Mouse (Mus musculus): Measurements from ENCODE around the gene Olfr721-ps1.

The Olfr721-ps1 gene

DNA sequence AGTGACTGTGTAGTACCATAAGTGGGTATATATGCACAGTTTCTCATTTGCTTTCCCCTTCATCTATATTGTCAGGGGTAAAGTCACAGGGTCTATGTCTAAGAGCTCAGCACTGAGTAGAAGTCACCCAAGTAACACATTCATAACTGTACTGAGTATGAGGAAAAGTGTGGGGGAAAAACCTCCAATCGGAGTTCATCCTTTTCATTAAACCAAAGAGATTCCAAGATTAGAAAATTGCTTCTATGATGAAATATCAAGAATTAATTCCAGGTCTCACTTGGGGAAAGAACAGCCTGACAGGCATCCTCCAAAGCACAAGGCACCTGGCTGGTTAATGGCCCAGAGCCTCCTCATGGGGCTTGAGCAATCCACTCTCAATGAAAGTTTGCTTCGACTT, at the start of gene Olfr721-ps1:
Gene Olfr721-ps1, plus strand, starts transcription at position 301 of the 400 bp plus-strand sequence.
- DNase-seq (ENCODE audit: low read depth, low spot score): no peak

DNA sequence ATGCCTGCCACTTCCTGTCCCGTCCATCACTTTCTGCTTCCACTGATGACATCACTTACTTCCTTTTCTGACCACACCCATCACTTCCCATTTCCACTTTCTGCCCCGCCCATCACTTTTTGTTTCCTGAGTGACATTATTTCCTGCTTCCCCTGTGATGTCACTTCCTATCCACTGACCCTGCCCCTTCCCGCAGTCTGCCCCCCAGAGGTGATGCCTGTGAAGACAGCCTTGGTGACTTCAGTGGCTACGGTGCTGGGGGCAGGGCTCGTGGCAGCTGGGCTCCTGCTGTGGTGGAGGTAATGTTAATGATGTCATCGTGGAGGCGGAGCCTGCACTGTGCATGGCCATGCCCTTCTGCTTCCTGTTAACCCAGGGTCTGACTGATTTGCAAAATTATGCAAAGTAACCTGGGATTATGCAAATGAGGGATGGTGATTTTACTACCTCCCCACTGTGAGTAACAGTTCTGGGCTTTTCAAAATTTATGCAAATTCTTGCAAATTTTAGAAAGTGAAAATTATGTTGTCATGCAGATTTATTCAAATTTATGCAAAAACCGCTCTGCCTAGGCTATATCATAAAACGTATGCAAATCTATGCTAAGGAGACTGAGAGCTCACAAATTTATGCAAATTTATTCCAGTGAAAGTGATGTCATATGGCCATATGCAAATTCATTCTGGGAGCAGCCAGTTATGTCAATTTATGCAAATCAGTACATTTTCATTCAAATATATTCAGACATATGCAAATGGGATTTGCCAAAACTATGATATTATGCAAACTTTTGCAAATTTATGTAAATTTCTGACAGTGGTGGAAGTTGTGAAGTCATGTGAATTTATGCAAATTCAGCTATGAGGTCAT, 49.1 kb upstream of the Olfr721-ps1 start:
- peak; percentile 5 for DNase-seq (ENCODE audit: low read depth, low spot score)

DNA sequence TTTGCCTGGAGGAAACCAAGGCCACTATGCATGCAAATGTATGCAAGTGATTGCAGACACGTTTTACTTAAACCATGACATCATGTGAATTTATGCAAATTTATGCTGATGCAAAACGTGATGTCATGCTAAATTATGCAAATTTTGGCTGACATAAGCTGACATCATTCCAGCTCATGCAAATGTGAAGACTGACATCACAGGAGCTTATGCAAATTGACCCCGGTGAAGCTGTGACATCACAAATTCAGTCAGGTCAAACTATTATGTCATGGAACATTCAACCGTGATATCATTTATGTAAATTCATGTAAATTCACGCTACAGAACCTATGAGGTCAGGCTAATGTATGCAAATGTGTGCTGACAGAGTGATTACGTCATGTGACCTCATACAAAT, 48.5 kb upstream of the Olfr721-ps1 start:
- peak; percentile 15 for DNase-seq (ENCODE audit: low read depth, low spot score)

DNA sequence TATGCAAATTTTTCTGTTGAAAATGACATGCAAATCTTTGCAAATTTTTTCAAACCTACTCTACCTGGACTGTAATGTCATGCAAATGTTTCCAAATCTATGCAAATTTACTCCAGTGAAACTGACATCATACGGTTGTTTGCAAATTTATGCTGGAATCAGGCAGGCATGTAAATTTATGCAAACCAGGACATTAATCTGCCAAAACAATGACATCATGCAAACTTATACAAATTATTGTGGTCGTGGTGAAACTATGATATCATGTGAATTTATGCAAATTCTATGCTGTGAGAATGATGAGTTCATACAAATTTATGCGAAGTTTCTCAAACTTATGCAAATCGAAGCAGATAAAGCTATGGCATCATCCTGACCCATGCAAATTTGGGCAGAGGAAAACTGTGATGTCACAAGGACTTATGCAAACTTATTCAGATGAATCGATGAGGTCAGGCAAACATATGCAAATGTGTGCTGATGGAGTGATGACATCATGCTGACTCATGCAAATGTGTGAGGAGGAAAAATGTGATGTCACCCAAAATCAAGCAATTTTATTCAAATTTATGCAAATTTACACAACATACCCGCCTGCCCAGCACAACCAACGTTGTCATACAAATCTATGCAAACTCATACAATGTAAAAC, 47.9 kb upstream of the Olfr721-ps1 start:
- no peak for DNase-seq (ENCODE audit: low read depth, low spot score)

DNA sequence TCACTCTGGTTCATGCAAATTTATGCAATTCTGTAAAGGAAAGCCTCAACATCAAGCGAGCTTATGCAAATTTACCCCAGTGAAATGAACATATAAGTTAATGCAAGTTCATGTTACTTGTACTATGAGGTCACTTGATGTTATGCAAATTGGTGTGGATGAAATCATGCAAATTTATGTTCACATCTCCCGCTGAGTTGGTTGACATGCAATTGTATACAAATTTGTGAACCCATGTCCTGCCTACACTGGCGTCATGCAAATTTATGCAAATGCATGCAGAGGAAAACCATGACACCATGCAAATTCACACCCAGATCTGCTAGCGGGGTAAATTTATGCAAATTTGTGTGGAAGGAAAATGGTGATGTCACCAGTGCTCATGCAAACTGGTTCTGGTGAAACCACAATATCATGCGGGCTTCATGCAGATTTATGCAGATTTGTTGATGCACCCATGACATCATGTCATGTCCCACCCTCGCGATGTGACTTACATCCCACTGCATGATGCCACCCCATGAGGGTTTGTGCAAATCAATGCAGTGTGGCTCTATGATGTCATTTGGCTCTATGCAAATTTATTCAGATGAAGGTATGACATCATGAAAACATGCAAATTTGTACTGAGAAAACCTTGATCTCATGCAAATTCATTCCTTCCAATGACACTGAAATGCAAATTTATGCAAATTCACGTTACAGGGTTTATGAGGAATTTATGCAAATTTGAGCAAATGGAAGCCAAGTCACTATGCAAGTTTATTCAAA, 47.2 kb upstream of the Olfr721-ps1 start:
- DNase-seq (ENCODE audit: low read depth, low spot score): no peak

DNA sequence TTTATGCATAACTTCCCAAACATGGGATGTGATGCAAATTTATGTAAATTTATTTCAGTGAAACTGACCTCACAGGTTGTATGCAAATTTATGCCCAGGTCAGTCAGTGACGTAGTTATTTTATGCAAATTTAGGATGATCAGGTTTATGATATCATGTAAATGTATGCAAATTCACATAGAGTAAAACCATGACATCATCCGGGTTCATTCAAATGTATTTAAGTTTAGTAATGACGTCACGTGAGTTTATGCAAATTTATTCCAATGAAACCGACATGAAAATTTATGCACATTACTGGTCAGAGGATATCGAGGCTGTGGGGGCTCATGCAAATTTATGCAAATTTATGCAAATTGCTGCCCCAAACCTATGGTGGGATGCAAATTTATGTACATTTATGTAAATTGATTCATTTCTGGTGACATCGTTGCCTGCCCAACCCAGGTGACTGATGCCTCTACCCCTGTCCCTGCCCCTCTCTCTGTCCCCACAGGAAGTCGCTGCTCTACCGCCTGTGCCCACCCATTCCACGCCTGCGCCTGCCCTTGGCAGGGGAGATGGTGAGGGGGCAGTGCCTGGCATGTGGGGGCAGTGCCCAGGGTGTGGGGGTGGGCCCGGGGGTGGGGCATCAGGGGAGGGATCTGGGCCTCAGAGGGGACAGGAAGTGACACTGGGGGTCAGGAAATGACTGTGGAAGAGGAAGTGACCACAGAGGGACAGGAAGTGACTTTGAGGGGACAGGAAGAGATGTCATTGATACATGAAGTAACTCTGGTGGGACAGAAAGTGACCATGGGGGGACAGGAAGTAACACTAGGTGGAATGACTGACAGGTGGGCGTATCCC, 46.4 kb upstream of the Olfr721-ps1 start:
- no peak for DNase-seq (ENCODE audit: low read depth, low spot score)

DNA sequence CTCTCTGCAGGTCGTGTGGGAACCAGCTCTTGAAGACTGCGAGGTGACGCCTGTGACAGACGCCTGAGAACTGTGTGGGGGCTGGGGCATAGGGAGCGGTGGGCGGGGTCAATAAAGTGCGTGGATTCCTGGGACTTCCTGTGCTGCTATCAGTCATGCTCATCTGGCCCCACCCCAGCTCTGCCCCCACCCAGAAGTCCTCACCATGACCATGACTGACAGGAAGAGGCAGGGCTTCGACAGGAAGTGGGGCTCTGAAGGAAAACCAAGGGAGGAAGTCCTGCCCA, 45.8 kb upstream of the Olfr721-ps1 start:
- DNase-seq (ENCODE audit: low read depth, low spot score): no peak

DNA sequence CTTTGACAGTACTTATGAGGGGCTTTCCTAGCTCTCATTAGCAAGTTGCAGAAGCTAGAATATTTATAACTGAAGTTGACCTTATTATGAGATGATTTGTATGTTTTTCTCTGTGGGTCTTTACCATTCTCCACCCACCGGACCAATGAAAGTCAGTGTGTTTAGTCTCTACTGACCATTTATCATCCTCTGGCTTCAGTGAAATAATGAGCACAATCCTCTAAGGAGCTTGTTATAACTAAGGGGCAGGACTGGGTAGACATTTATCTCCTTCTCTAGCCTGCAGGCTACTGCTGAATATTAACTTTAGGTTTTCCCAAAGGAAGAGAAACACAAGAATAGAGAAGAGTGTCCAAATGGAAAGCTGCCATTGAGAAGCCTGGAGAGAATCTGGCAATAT, 5.6 kb upstream of the Olfr721-ps1 start:
- no peak for DNase-seq (ENCODE audit: low read depth, low spot score)

DNA sequence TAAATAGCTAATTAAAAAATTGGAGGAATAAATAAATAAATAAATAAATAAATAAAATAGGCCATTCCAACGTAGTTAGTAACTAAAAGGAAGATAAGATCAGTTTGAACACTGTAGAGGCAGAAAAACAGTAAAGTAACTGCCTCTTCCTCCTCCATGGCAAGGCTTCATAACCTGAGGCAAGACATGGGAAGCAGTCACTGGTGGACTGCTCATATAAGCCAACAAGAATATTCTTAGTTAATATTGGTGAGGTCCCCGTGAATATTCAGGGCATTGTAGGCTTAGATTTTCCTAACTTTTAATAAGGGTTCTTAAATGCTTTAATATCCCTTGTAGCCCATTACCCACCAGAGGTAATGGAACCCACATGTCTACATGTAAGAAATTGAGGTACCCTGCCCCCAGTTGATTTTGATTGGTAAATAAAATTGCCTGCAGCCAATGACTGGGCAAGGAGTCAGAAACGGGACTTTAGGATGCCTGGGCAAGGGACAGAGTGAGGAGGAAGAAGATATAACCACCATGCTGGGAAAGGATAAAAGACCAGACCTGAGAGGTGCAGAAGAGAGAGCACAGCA, 35.1 kb downstream of the Olfr721-ps1 start:
- no peak for DNase-seq (ENCODE audit: low read depth, low spot score)
